24 mouse cellular contexts compared by ENCODE assay signal in the genomic region with DNA sequence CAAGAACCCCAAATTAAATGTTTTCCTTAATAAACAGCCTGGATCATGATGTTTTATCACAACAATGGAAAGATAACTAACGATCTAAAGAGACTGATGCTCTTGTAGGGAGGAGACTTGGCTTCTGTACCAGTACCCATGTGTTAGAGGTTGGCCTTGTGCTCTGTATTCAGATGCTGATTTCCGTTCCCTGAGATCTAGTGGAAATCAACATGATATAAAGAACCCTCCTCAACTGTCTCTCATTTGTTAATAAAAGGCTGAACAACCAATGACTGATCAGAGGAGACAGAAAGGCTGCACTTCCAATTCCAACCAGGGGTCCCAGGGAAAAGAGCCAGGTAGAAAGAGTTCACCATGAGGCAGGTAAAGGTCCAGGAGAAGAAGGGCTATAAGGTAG. TPM values are rescaled to one million over a fixed set of nuclear protein-coding genes. Genes with fewer than 3 reads are reported as not detected.
"Had no signal": no experiment of that assay in that cellular context is flagged by ENCODE, and none has a peak within 500 bp of the region (broad histone marks: within the 10 kb centered on the region; RNA-seq: fewer than 3 reads in every experiment).

No protein-coding gene starts in this region.

- H3K27ac ChIP-seq: heart, embryonic 10.5 days; hindbrain, embryonic 13.5 days; hindbrain, embryonic 15.5 days; intestine, embryonic 15.5 days; kidney, postnatal 0 days; limb, embryonic 13.5 days; limb, embryonic 15.5 days; liver, embryonic 12.5 days; liver, embryonic 14.5 days had no signal

- H3K9me3 ChIP-seq: heart, embryonic 10.5 days; heart, embryonic 12.5 days; hindbrain, embryonic 13.5 days; hindbrain, embryonic 15.5 days; intestine, embryonic 15.5 days; limb, embryonic 13.5 days; limb, embryonic 15.5 days; liver, embryonic 12.5 days had no signal

- H3K9ac ChIP-seq: heart, embryonic 12.5 days; hindbrain, embryonic 13.5 days; hindbrain, embryonic 15.5 days; intestine, embryonic 15.5 days; limb, embryonic 13.5 days; limb, embryonic 15.5 days; liver, embryonic 12.5 days; liver, embryonic 14.5 days had no signal

- H3K4me2 ChIP-seq: heart, embryonic 12.5 days; hindbrain, embryonic 13.5 days; hindbrain, embryonic 15.5 days; intestine, embryonic 15.5 days; limb, embryonic 13.5 days; limb, embryonic 15.5 days; liver, embryonic 12.5 days had no signal

- H3K4me3 ChIP-seq: heart, embryonic 10.5 days; heart, embryonic 12.5 days; hindbrain, embryonic 13.5 days; hindbrain, embryonic 15.5 days; intestine, embryonic 15.5 days; limb, embryonic 13.5 days; limb, embryonic 15.5 days; liver, embryonic 12.5 days had no signal

- H3K27me3 ChIP-seq: heart, embryonic 12.5 days; hindbrain, embryonic 13.5 days; hindbrain, embryonic 15.5 days; intestine, embryonic 15.5 days; limb, embryonic 13.5 days; limb, embryonic 15.5 days; liver, embryonic 12.5 days had no signal

- DNase-seq: gastrocnemius, postnatal 14 days; gastrocnemius, postnatal 36 days; heart, adult 18-20 months; heart, postnatal 14 days; heart, postnatal 36 days; kidney, adult 18-20 months; kidney, adult 8-10 months; kidney, postnatal 14 days; kidney, postnatal 36 days; layer of hippocampus, adult 9-11 months; layer of hippocampus, postnatal 36 days; left cerebral cortex, postnatal 4 days had no signal

- H3K4me1 ChIP-seq: heart, embryonic 10.5 days; hindbrain, embryonic 13.5 days; hindbrain, embryonic 15.5 days; intestine, embryonic 15.5 days; limb, embryonic 13.5 days; limb, embryonic 15.5 days; liver, embryonic 12.5 days had no signal

- ATAC-seq: inflammation-experienced regulatory T-cells, adult 6 months; intestine, embryonic 15.5 days; intestine, postnatal 0 days; liver, embryonic 12.5 days had no signal

RNA-seq across cellular contexts. Expression of a gene that starts 56.3 kb away (rescaled TPM):
- polyA plus RNA-seq: inflammation-experienced regulatory T-cells, adult 6 months had no signal
